Mouse (Mus musculus): ENCODE data around the gene Uqcc1.

Gene Uqcc1

DNA sequence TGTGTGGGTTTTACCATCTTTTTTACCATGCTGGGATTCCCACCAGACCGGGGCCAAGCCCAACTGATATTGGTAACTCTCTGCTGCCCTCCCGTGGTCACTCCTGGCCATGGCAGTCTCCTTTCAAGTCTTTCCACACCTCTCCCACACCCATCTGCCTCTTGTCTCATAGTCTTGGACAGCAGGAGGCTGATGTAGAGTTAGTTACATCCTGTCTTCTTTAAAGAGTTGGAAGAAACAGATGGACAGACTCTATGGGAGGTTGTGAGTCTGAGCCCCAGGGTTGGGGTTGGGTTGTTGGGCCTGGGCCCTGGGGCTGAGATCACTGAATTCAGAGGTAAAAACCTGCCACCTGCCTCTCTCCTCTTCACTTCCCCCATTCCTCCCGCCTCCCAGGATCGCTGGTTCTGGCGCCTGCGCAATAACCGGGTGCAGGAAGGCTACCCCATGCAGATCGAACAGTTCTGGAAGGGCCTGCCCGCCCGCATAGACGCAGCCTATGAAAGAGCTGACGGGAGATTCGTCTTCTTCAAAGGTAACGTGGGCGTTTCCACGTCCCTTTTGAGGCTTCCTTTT, 118.2 kb downstream of the Uqcc1 start:
- DNase-seq = peak; percentile 98

DNA sequence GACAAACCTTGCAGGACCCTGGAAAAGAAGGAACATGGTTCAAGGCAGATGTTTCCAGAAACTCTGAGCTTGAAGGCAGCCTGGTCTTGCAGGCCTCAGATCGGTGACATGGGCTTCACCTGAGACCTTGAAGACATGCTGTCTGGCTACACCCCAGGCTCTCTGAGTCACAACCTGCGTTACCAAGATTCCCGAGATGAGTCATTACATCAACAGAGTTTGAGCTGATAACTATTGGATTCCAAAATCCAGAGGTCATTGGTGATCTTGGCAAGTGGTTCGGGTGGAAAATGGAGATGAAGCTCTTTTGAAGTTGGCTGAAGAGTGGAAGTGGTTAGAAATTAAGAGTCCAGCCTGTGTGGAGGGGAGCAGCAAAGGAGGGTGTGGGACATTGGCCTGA, 120.5 kb downstream of the Uqcc1 start:
- peak in 1 of 2 experiments; percentile 45 for DNase-seq

DNA sequence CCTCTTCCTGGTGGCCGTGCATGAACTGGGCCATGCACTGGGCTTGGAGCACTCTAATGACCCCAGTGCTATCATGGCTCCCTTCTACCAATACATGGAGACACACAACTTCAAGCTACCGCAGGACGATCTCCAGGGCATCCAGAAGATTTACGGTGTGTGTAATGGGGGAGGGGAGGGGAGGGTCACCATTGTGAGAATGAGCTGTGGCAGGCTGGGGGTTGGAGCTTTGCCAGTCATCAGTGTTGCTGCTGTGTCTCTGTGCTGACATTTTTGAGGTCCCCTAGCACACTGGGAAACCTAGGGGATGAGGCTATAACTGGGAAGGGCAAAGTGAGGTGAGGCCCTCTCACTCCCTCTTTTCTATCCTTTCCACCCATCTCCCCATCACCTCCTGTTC, 122.7 kb downstream of the Uqcc1 start:
- peak; percentile 42 to 55 for DNase-seq

- peak; percentile 90 to 91 for DNase-seq
Measured at GRCm38 (mm10) chr2:155806548-155806947, 123.6 kb downstream of the Uqcc1 start.

DNA sequence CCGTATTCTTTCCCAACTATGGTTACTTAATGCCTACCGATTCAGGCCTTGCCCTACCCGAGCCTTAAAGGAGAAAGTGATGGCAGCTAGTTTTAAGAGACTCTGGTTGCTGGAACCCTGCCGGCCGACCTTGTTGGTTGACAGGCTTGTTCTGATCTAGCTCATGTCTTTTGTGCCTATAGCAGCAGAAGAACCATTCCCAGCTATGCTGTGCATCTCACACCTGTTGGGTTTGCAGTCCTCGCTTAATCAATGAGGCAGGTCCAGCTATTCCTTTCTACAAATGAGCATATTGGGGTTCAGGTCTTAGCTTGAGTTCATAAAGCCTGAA, 124.2 kb downstream of the Uqcc1 start:
- DNase-seq = peak in 1 of 2 experiments; percentile 62

DNA sequence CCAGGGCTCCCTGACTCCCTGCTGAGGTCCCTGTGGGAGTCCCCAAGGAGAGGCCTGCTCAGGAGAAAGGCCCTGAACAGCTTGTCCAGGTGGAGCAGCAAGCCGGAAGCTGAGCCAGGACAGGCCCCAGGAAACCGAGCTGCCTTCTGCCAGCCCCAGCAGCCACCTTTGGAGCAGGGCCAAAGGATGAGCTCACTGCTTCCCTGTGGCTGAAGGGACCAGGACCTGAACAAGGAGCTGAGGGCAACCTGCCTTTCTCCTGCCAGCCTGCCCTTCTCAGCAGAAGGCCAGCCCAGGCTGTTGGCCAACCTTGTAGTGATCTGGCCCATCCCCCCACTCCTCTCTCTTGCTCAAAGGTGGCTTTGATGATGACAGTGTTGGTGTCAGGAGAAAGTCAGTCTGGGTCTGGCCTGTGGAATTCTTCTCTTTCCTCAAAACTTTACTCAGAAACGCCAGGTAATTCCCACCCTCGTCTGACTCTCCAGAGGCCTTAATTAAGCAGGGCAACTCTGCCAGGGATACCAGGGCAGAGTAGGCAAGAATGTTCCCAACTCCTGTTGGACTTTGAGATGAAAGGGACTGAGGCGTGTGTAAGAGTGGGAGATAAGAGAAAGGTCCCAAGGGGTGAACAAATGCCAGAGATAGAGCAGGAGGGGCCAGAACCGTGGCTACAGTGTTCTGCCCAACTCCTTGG, 124.7 kb downstream of the Uqcc1 start:
- DNase-seq = peak; percentile 99

DNA sequence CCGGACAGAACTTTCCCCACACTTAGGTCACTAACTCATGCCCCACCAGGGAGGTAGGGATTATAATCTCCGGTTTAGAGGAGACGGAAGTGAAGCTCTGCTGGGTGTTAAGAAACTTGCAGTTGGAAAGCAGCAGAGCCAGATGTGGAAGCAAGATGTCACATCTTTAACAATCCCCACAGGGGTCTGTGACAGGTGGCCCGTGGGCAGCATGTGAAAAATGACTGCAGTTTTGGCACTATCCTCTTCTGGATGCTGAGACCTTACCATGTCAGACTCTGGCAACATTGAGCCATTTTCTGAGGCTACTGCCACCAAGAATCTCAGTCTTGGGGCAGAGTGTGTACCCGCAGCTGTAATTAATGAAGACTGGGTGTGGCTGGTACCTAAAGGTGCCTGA, 126.1 kb downstream of the Uqcc1 start:
- DNase-seq = peak in 1 of 2 experiments; percentile 53

GRCm38 (mm10) chr2:155802761-155803160, 127.3 kb downstream of the Uqcc1 start:
- DNase-seq = peak; percentile 54 to 72

- peak; percentile 37 to 62 for DNase-seq
Measured at GRCm38 (mm10) chr2:155798613-155799012, 131.5 kb downstream of the Uqcc1 start.
